Mouse (Mus musculus): Measurements from ENCODE around the gene Crkl. TPM values are rescaled to one million over a fixed set of nuclear protein-coding genes. Genes with fewer than 3 reads are reported as not detected.
A peak's percentile ranks its signal among the peaks of the same experiment; 100 is the strongest.

Gene Crkl
- polyA plus RNA-seq, 1 experiment from 2014 or later: 57.8 TPM

DNA sequence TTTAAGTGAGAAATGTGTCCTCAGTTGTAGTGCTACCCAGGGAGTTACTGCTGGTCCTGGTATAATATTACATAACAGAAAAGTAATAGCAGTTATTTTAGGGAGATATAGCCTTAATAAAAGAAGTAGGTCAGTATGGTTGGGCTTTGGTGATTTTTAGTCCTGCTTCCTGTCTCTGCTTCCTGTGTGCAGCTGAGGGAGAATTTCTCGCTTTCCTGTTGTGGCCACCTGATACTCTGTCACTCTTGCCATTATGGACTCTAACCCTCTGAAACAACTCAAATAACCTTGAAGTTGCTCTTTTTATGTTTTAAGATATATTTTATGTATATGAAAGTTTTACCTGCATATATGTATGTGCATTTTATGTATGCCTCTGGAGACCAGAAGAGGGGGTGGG, 9.8 kb downstream of the Crkl start:
- no peak overlapping the region for H3K4me2 ChIP-seq (replicated peaks)
- H3K27me3 ChIP-seq (replicated peaks): no peaks in the 10 kb centered on the region
- no peaks in the 10 kb centered on the region for H3K9me3 ChIP-seq
- no peak overlapping the region for H3K27ac ChIP-seq
- 84% methylated on average over 1 of the region's 1 CpGs for WGBS
- H3K4me1 ChIP-seq (replicated peaks): no peaks in the 10 kb centered on the region
- no peak overlapping the region for H3K4me3 ChIP-seq (replicated peaks)
- H3K9ac ChIP-seq: no peak overlapping the region
- H3K36me3 ChIP-seq: 0 out of 2 replicates have a peak, but pooled peaks cover 5% of the 10 kb centered on the region
- no peak for ATAC-seq

DNA sequence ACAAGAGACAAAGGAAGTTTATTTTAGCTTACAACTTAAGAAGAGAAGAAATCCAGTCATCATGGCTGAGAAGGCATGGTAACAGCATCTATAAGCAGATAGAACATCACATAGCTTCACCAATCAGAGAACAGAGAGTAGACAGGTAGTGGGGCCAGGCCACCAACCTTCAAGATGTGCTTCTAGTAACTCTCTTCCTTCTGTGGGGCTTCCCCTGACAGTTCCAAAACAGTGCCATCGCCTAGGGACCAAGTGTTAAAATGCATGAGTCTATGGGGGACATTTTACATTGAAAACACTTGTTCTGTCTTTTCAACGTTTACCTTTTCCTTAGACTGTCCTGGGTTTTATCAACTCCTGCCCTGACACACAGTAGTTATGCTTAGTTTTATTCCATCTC, 11.4 kb downstream of the Crkl start:
- 69% methylated on average over 2 of the region's 2 CpGs for WGBS
- no peak overlapping the region for H3K4me3 ChIP-seq (replicated peaks)
- ATAC-seq: no peak
- H3K9me3 ChIP-seq: no peaks in the 10 kb centered on the region
- no peak overlapping the region for H3K9ac ChIP-seq
- no peaks in the 10 kb centered on the region for H3K36me3 ChIP-seq
- no peak overlapping the region for H3K27ac ChIP-seq
- H3K4me2 ChIP-seq (replicated peaks): no peak overlapping the region
- 0 out of 2 replicates have a peak, but pooled peaks cover 3% of the 10 kb centered on the region for H3K4me1 ChIP-seq (replicated peaks)
- H3K27me3 ChIP-seq (replicated peaks): no peaks in the 10 kb centered on the region

DNA sequence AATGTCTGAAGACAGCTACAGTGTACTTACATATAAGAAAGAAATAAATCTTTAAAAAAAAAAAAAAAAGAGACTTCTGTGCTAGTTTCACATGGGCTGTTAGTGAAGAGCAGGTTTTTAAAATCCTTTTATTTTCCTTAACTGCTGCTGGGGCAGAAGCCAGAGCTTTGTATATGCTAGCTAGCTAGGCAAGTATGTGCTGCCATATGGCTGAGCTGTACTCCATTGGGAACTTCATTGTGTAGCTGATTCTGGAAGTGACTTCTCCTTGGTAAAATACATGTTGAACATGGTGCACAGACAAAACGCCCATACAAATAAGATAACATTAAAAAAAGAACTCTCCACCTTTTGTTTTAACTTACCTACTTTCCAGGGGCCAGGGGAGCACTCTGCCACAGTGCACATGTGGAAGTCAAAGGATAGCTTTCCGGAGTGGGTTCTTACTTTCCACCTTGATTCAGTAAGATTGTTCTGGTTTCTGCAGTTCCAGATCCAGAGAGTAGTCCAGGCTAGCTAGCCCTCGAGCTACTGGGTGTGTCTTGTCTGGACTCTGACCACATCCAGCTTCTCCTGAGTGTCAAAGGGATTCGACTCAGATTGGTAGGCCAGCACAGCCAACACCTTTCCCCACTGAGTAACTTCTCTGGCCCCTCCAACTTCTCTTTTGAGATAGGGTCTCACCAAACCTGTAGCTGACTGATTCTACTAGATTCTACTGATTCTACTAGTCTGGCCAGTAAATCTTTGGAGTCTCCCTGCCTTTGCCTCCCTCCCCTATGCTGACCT, 15.3 kb downstream of the Crkl start:
- Histone ChIP-seq H3K27ac (no peak overlapping the region), H3K36me3 (peaks cover 10% of the 10 kb centered on the region; the same call in 1 of the 2 replicates), H3K4me1 (replicated peaks) (0 out of 2 replicates have a peak, but pooled peaks cover 3% of the 10 kb centered on the region), H3K9me3 (no peaks in the 10 kb centered on the region), H3K27me3 (replicated peaks) (no peaks in the 10 kb centered on the region), H3K9ac (no peak overlapping the region), H3K4me3 (replicated peaks) (no peak overlapping the region), H3K4me2 (replicated peaks) (no peak overlapping the region)
- ATAC-seq: peak; percentile 73; the same call in 1 of the 2 replicates
- WGBS: 67% methylated on average over 4 of the region's 4 CpGs

DNA sequence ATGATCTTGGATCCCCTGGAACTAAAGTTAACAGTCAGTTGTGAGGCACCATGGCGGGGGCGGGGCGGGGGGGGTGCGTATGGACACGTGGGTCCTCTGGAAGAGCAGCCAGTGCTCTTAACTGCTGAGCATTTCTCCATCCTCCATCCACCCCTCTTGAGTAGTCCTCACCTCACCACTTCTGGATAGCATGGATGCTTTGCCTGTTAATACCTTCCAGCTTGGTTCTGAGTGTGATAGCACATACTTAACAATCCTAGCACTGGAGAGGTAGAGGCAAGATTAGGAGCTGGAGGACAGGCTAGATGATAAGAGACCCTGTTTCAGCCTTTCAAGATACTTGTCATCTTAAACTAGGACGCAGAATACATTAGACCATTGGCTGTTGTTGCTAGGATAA, 20.7 kb downstream of the Crkl start:
- Histone ChIP-seq H3K4me1 (replicated peaks) (0 out of 2 replicates have a peak, but pooled peaks cover under 1% of the 10 kb centered on the region), H3K36me3 (peaks cover 18% of the 10 kb centered on the region), H3K4me2 (replicated peaks) (no peak overlapping the region), H3K27me3 (replicated peaks) (no peaks in the 10 kb centered on the region), H3K4me3 (replicated peaks) (no peak overlapping the region), H3K9me3 (no peaks in the 10 kb centered on the region), H3K9ac (no peak overlapping the region), H3K27ac (no peak overlapping the region)
- 89% methylated on average over 6 of the region's 6 CpGs for WGBS
- ATAC-seq: no peak

DNA sequence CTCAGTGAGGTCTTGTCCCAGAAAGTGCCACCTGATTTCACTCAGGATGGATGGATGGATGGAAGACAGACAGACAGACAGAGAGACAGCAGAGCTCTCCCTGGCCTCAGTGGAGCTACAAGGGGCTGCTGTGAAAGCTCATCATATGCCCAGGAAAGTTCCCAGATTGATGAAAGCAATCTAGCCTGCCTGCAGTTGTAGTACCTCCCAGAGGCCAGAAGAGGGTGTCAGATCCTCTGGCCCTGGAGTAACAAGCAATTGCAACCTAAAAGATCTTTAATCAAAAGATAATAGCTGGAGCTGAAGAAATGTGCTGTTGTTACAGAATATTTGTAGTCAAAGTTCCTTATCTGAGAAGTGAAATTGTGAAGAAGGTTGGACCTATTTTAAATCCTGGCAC, 22.3 kb downstream of the Crkl start:
- no peak for ATAC-seq
- Histone ChIP-seq H3K9me3 (no peaks in the 10 kb centered on the region), H3K36me3 (peaks cover 18% of the 10 kb centered on the region)

DNA sequence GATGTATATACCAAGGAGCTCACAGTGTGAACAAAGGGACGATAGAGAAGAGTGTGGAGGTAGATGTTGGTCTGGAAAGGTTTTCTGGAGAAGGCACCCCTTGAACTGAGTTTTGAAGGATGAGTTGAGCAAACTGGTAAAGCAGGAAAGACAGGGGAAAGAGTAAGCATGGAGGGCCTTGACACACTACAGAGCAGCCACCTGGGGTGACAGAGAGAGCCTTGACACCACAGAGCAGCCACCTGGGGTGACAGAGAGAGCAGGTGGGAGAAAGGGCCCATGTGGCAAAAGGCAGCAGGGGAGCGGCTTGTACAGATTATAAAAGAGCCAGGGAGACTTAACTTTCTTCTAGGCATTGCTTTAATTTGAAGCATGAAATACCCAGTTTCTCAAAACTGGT, 23.0 kb downstream of the Crkl start:
- Histone ChIP-seq H3K27me3 (replicated peaks) (no peaks in the 10 kb centered on the region), H3K27ac (no peak overlapping the region), H3K4me2 (replicated peaks) (no peak overlapping the region), H3K4me1 (replicated peaks) (no peaks in the 10 kb centered on the region), H3K4me3 (replicated peaks) (no peak overlapping the region), H3K9ac (no peak overlapping the region), H3K9me3 (no peaks in the 10 kb centered on the region), H3K36me3 (peaks cover 19% of the 10 kb centered on the region)
- ATAC-seq: no peak
- 69% methylated on average over 2 of the region's 2 CpGs for WGBS

More for the DNA sequence above, 22.3 kb downstream of the Crkl start:
- Histone ChIP-seq H3K27ac (no peak overlapping the region), H3K4me3 (replicated peaks) (no peak overlapping the region), H3K27me3 (replicated peaks) (no peaks in the 10 kb centered on the region), H3K4me2 (replicated peaks) (no peak overlapping the region), H3K4me1 (replicated peaks) (no peaks in the 10 kb centered on the region), H3K9ac (no peak overlapping the region)

DNA sequence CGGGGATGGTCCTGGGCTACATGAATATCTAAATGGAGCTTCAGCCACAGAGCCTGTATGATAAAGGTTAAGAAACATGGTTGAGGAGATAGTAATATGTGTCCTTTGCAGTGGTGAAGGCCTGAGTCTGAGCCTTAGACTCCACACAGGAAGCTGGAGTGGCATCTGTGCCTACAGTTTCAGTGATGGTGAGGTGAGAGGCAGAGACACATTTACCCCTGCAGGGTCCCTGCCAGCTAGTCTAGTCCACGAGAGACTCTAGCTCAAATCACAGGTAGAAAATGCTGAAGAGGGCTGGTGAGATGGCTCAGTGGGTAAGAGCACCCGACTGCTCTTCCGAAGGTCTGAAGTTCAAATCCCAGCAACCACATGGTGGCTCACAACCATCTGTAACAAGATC, 23.5 kb downstream of the Crkl start:
- Histone ChIP-seq H3K9ac (no peak overlapping the region), H3K27ac (no peak overlapping the region), H3K4me1 (replicated peaks) (no peaks in the 10 kb centered on the region), H3K27me3 (replicated peaks) (no peaks in the 10 kb centered on the region), H3K4me2 (replicated peaks) (no peak overlapping the region), H3K36me3 (peaks cover 13% of the 10 kb centered on the region), H3K9me3 (no peaks in the 10 kb centered on the region), H3K4me3 (replicated peaks) (no peak overlapping the region)
- WGBS: 95% methylated on average over 4 of the region's 4 CpGs
- ATAC-seq: no peak

DNA sequence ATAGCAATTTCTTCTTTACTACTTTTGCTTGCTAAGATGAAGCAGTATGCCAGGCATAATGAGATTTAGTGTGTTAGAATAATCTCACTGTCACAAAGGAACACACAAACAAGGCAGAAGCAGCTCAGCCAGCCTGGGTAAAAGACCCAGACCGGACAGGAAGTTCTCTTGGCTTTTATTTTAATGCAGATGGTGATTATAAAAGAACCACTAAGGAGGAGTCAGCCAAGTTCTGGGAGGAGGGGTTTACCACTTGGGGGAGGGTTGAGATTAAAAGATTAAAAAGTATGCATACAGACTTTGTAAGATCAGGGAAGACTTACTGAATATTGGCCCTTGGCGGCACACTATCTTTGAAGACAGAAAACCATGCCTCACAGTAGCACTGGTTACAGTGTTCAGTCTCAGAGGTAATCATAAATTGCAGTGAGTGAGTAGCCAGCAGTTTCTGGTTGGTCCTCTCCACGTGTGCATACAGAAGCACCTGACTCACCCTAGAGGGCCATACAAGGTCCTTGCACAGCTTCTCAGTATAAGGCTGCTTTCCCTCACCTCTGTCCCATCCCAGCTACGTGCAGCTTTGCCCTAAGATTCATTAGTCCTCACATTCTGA, 26.6 kb downstream of the Crkl start:
- Histone ChIP-seq H3K27me3 (replicated peaks) (no peaks in the 10 kb centered on the region), H3K9me3 (no peaks in the 10 kb centered on the region), H3K4me2 (replicated peaks) (no peak overlapping the region), H3K4me3 (replicated peaks) (no peak overlapping the region), H3K27ac (no peak overlapping the region), H3K9ac (no peak overlapping the region), H3K36me3 (peaks cover 14% of the 10 kb centered on the region), H3K4me1 (replicated peaks) (no peaks in the 10 kb centered on the region)
- 76% methylated on average over 4 of the region's 4 CpGs for WGBS
- no peak for ATAC-seq

DNA sequence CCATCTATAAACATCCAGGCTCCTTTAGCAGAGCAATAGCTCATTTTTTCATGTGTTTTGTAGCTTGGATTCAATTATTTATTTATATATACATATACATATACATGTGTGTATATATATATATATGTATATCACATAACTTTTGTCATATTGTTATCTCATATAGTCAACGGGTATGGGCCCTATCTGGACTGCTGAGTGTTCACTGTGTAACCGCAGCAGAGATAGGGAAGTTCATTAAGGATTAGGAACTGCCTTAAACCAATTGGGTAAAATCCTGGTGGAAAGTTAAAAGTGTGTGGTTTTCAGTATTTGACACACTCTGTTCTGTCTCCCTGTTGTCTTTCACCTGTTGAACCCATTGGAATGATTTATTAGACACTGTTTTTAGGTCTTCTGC, 29.7 kb downstream of the Crkl start:
- H3K27ac ChIP-seq: no peak overlapping the region
- no peaks in the 10 kb centered on the region for H3K9me3 ChIP-seq
- 81% methylated on average over 2 of the region's 2 CpGs for WGBS
- no peaks in the 10 kb centered on the region for H3K27me3 ChIP-seq (replicated peaks)
- no peak overlapping the region for H3K4me2 ChIP-seq (replicated peaks)
- peaks cover 2% of the 10 kb centered on the region; the same call in 1 of the 2 replicates for H3K4me1 ChIP-seq (replicated peaks)
- H3K9ac ChIP-seq: no peak overlapping the region
- ATAC-seq: no peak
- peaks cover 20% of the 10 kb centered on the region for H3K36me3 ChIP-seq
- no peak overlapping the region for H3K4me3 ChIP-seq (replicated peaks)

DNA sequence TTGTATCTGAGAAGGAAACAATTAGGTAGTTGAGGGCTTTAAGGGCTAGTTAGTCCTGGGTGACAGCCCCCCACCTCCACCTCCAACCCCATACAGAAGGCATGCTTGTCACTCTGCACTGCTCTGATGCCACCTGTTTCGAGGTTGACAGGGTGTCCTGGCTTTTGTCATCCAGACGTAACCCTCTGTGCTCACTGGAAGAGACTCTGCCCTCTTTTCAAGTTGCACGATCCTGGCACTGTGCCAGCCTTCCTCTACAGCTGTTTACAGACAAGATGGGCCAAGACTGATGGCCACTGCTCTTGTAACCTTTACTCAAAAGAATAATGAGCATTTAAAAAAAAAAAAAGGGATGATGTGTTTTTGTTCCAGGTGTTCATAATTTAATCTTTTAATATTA, 34.7 kb downstream of the Crkl start:
- Histone ChIP-seq H3K27ac (no peak overlapping the region), H3K4me3 (replicated peaks) (no peak overlapping the region), H3K9ac (no peak overlapping the region), H3K4me1 (replicated peaks) (peaks cover 11% of the 10 kb centered on the region), H3K9me3 (no peaks in the 10 kb centered on the region), H3K36me3 (peaks cover 22% of the 10 kb centered on the region), H3K27me3 (replicated peaks) (peaks cover 8% of the 10 kb centered on the region; the same call in 1 of the 2 replicates), H3K4me2 (replicated peaks) (no peak overlapping the region)
- no peak for ATAC-seq
- WGBS: 11% methylated on average over 3 of the region's 3 CpGs

DNA sequence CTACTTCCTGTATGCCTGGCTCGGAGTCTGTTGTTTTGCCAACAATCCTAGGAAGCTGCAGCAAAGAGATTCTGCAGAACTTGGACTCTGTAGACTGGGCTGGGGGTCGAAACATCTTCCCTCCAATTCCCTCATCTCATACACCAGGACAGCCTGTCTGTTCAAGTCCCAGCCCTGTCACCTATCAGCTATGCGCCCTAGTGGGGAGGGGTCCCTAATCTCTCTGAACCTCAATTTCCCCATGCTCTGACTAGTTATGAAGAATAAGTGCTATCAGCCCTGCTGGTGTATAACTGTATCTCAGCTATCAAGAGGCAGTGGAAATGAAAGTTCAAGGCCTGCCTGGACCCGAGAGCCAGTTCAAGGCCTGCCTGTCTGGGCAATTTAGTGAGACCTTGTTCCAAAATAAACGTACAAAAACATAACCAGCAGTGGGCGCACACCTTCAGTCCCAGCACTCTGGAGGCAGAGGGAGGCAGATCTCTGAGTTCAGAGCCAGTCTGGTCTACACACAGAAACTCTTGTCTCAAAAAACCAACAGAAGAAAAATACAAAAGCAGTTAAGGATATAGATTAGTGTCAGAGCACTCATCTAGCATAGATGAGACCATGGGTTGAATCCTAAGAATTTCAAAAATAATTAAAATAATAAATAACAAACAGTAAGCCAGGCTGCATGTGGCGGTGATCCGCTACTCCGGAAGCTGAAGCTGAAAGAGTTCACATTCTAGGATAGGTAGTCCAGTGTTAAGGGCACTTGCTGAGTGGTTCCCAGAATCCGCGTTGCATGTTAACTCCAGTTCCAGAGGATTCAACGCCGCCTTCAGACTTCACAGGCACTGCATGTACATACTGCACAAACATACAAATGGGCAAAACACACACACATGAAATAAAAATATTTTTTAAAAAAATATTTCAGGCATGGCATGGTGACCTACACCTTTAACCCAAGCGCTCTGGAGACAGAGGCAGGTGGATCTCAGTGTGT, 37.0 kb downstream of the Crkl start:
- peaks cover 9% of the 10 kb centered on the region; the same call in 1 of the 2 replicates for H3K27me3 ChIP-seq (replicated peaks)
- peak overlapping the region; percentile 91 for H3K4me2 ChIP-seq (replicated peaks)
- H3K9ac ChIP-seq: 0 out of 2 replicates have a peak overlapping the region, but pooled peaks have one; percentile 59
- H3K4me1 ChIP-seq (replicated peaks): peaks cover 11% of the 10 kb centered on the region
- H3K9me3 ChIP-seq: no peaks in the 10 kb centered on the region
- WGBS: 48% methylated on average over 14 of the region's 14 CpGs
- no peak overlapping the region for H3K27ac ChIP-seq
- peaks cover 13% of the 10 kb centered on the region for H3K36me3 ChIP-seq
- peak; percentile 19 for ATAC-seq
- H3K4me3 ChIP-seq (replicated peaks): peak overlapping the region; percentile 48
